ENCODE assay signal across 30 mouse cellular contexts in genomic region chr4:22112209-22112608, GRCm38 (mm10).
DNase-seq lines count a peak whose midpoint lies in the region; ATAC-seq lines count a peak whose summit lies in the region.
"Had no signal": no experiment of that assay in that cellular context is flagged by ENCODE, and none has a peak within 500 bp of the region (broad histone marks: within the 10 kb centered on the region; RNA-seq: fewer than 3 reads in every experiment).

No protein-coding gene starts in this region.

- H3K27me3 ChIP-seq in heart, embryonic 14.5 days (ENCODE audit: control insufficient read depth, insufficient read depth, low read length): no peaks in the 10 kb centered on the region
- H3K27me3 ChIP-seq in midbrain, embryonic 13.5 days: no peaks in the 10 kb centered on the region
- no peaks in the 10 kb centered on the region for H3K27me3 ChIP-seq in midbrain, embryonic 11.5 days (ENCODE audit: control insufficient read depth, insufficient read depth, low read length)
- no peaks in the 10 kb centered on the region for H3K27me3 ChIP-seq in limb, embryonic 10.5 days (ENCODE audit: low read depth, poor library complexity, severe bottlenecking)
- H3K27me3 ChIP-seq in neural tube, embryonic 15.5 days (replicated peaks): no peaks in the 10 kb centered on the region
- H3K27me3 ChIP-seq: embryonic facial prominence, embryonic 12.5 days; heart, embryonic 15.5 days; intestine, embryonic 15.5 days; limb, embryonic 15.5 days; liver, embryonic 13.5 days; megakaryocyte, embryonic 14.5 days had no signal

- peak overlapping the region; percentile 27 to 33; a peak in 1 of 4 replicates for H3K27ac ChIP-seq in heart, embryonic 14.5 days (replicated peaks in 1 of 2; ENCODE audit: control insufficient read depth in 1 of 2, insufficient read depth in 1 of 2, low read depth in 2 of 2, low read length in 2 of 2)
- no peak overlapping the region for H3K27ac ChIP-seq in midbrain, embryonic 13.5 days
- H3K27ac ChIP-seq in midbrain, embryonic 11.5 days (ENCODE audit: low read depth, low read length): no peak overlapping the region
- H3K27ac ChIP-seq in limb, embryonic 10.5 days: no peak overlapping the region
- no peak overlapping the region for H3K27ac ChIP-seq in neural tube, embryonic 15.5 days (replicated peaks)
- H3K27ac ChIP-seq: embryonic facial prominence, embryonic 12.5 days; gastrocnemius, adult 2 months; heart, embryonic 15.5 days; hindbrain, postnatal 0 days; intestine, embryonic 15.5 days; limb, embryonic 15.5 days; liver, embryonic 13.5 days had no signal

- no peaks in the 10 kb centered on the region; a peak in 1 of 4 replicates for H3K4me1 ChIP-seq in heart, embryonic 14.5 days (ENCODE audit: control insufficient read depth in 2 of 2, insufficient read depth in 2 of 2, low read length in 2 of 2)
- H3K4me1 ChIP-seq in midbrain, embryonic 13.5 days (replicated peaks): peaks cover 33% of the 10 kb centered on the region
- 0 out of 2 replicates have a peak, but pooled peaks cover 4% of the 10 kb centered on the region for H3K4me1 ChIP-seq in midbrain, embryonic 11.5 days (ENCODE audit: control insufficient read depth, insufficient read depth, low read length)
- H3K4me1 ChIP-seq in limb, embryonic 10.5 days: no peaks in the 10 kb centered on the region; the same call in 1 of the 2 replicates
- H3K4me1 ChIP-seq in neural tube, embryonic 15.5 days: peaks cover 7% of the 10 kb centered on the region; the same call in 1 of the 2 replicates
- H3K4me1 ChIP-seq: embryonic facial prominence, embryonic 12.5 days; intestine, embryonic 15.5 days; liver, embryonic 13.5 days; megakaryocyte, embryonic 14.5 days had no signal

- no peak overlapping the region for H3K4me3 ChIP-seq in heart, embryonic 14.5 days (ENCODE audit: control insufficient read depth in 1 of 2, insufficient read depth in 1 of 2, low read depth in 1 of 2, low read length in 2 of 2)
- no peak overlapping the region for H3K4me3 ChIP-seq in midbrain, embryonic 13.5 days (replicated peaks)
- no peak overlapping the region for H3K4me3 ChIP-seq in midbrain, embryonic 11.5 days (ENCODE audit: low read depth, low read length)
- no peak overlapping the region for H3K4me3 ChIP-seq in limb, embryonic 10.5 days
- no peak overlapping the region for H3K4me3 ChIP-seq in neural tube, embryonic 15.5 days (replicated peaks)
- H3K4me3 ChIP-seq: embryonic facial prominence, embryonic 12.5 days; gastrocnemius, adult 2 months; heart, embryonic 15.5 days; intestine, embryonic 15.5 days; limb, embryonic 15.5 days; liver, embryonic 13.5 days; megakaryocyte, embryonic 14.5 days had no signal

- no peaks in the 10 kb centered on the region for H3K9me3 ChIP-seq in heart, embryonic 14.5 days (ENCODE audit: control insufficient read depth, low read length)
- H3K9me3 ChIP-seq in midbrain, embryonic 13.5 days: no peaks in the 10 kb centered on the region
- no peaks in the 10 kb centered on the region for H3K9me3 ChIP-seq in midbrain, embryonic 11.5 days (ENCODE audit: control insufficient read depth, low read length)
- no peaks in the 10 kb centered on the region for H3K9me3 ChIP-seq in limb, embryonic 10.5 days (replicated peaks)
- no peaks in the 10 kb centered on the region for H3K9me3 ChIP-seq in neural tube, embryonic 15.5 days (replicated peaks)
- H3K9me3 ChIP-seq: embryonic facial prominence, embryonic 12.5 days; heart, embryonic 15.5 days; intestine, embryonic 15.5 days; limb, embryonic 15.5 days; liver, embryonic 13.5 days had no signal

- H3K4me2 ChIP-seq in heart, embryonic 14.5 days (ENCODE audit: low read length): no peak overlapping the region
- no peak overlapping the region for H3K4me2 ChIP-seq in midbrain, embryonic 13.5 days (replicated peaks)
- no peak overlapping the region for H3K4me2 ChIP-seq in midbrain, embryonic 11.5 days
- no peak overlapping the region for H3K4me2 ChIP-seq in neural tube, embryonic 15.5 days
- H3K4me2 ChIP-seq: embryonic facial prominence, embryonic 12.5 days; heart, embryonic 15.5 days; intestine, embryonic 15.5 days; limb, embryonic 15.5 days; liver, embryonic 13.5 days had no signal

- H3K36me3 ChIP-seq in heart, embryonic 14.5 days (ENCODE audit: control insufficient read depth, insufficient read depth, low read length): no peaks in the 10 kb centered on the region
- H3K36me3 ChIP-seq in midbrain, embryonic 13.5 days: no peaks in the 10 kb centered on the region
- no peaks in the 10 kb centered on the region for H3K36me3 ChIP-seq in midbrain, embryonic 11.5 days (ENCODE audit: control insufficient read depth, insufficient read depth, low read length)
- H3K36me3 ChIP-seq in limb, embryonic 10.5 days: no peaks in the 10 kb centered on the region
- H3K36me3 ChIP-seq in neural tube, embryonic 15.5 days: no peaks in the 10 kb centered on the region
- H3K36me3 ChIP-seq: embryonic facial prominence, embryonic 12.5 days; heart, embryonic 15.5 days; intestine, embryonic 15.5 days; limb, embryonic 15.5 days; liver, embryonic 13.5 days had no signal

- no peak overlapping the region for H3K9ac ChIP-seq in heart, embryonic 14.5 days (ENCODE audit: low read length)
- no peak overlapping the region for H3K9ac ChIP-seq in midbrain, embryonic 13.5 days (replicated peaks)
- no peak overlapping the region for H3K9ac ChIP-seq in midbrain, embryonic 11.5 days (ENCODE audit: low read length)
- H3K9ac ChIP-seq in neural tube, embryonic 15.5 days (replicated peaks): no peak overlapping the region
- H3K9ac ChIP-seq: embryonic facial prominence, embryonic 12.5 days; heart, embryonic 15.5 days; intestine, embryonic 15.5 days; limb, embryonic 15.5 days; liver, embryonic 13.5 days had no signal

- ATAC-seq in heart, embryonic 14.5 days (ENCODE audit: insufficient number of reproducible peaks, insufficient read depth, low FRiP score, low read depth): no peak
- ATAC-seq in midbrain, embryonic 13.5 days: peak; percentile 53; the same call in 1 of the 2 replicates
- no peak for ATAC-seq in midbrain, embryonic 11.5 days (ENCODE audit: low FRiP score)
- ATAC-seq in neural tube, embryonic 15.5 days (ENCODE audit: low FRiP score): 0 out of 2 replicates have a peak, but pooled peaks have one; percentile 34
- ATAC-seq: CD4-positive, CD25-positive, alpha-beta regulatory T cell, adult 4 months; forebrain, embryonic 16.5 days; hindbrain, postnatal 0 days; intestine, embryonic 15.5 days; lung, postnatal 0 days had no signal

- WGBS in heart, embryonic 14.5 days: 63% methylated on average over 5 of the region's 5 CpGs
- 41% methylated on average over 5 of the region's 5 CpGs for WGBS in midbrain, embryonic 13.5 days
- 67% methylated on average over 5 of the region's 5 CpGs for WGBS in midbrain, embryonic 11.5 days
- WGBS in limb, embryonic 10.5 days: 82% methylated on average over 5 of the region's 5 CpGs
- 42% methylated on average over 5 of the region's 5 CpGs for WGBS in neural tube, embryonic 15.5 days

- no peak for DNase-seq in heart, adult 18-20 months
- DNase-seq in midbrain, embryonic 11.5 days (ENCODE audit: low spot score, missing footprints): no peak
- peak; percentile 7 for DNase-seq in limb, embryonic 10.5 days (ENCODE audit: low spot score)
- DNase-seq in kidney, postnatal 25 days: no peak
- DNase-seq: adrenal gland, postnatal 14 days; cerebellum, adult 11-12 months; cerebellum, adult 9-11 months; embryo, embryonic 11 days; gastrocnemius, adult 2 months; gastrocnemius, postnatal 36 days; heart, postnatal 4 days; kidney, adult 2 months; kidney, postnatal 4 days; left cerebral cortex, postnatal 4 days; liver, embryonic 13.5 days; lung, adult 18-20 months; lung, postnatal 4 days; thymus, postnatal 4 days had no signal

Comparison
In these comparisons a context has a peak if more than half of its experiments do, and no peak if none do; other contexts are left out.
1. ATAC-seq: peak in midbrain, embryonic 13.5 days (single experiment) and neural tube, embryonic 15.5 days (single experiment); none in heart, embryonic 14.5 days (single experiment) and midbrain, embryonic 11.5 days (single experiment).
2. H3K27ac ChIP-seq: peak in heart, embryonic 14.5 days (2 of 2); none in midbrain, embryonic 13.5 days (single experiment), midbrain, embryonic 11.5 days (single experiment), limb, embryonic 10.5 days (single experiment) and neural tube, embryonic 15.5 days (single experiment).